In the genomic region with DNA sequence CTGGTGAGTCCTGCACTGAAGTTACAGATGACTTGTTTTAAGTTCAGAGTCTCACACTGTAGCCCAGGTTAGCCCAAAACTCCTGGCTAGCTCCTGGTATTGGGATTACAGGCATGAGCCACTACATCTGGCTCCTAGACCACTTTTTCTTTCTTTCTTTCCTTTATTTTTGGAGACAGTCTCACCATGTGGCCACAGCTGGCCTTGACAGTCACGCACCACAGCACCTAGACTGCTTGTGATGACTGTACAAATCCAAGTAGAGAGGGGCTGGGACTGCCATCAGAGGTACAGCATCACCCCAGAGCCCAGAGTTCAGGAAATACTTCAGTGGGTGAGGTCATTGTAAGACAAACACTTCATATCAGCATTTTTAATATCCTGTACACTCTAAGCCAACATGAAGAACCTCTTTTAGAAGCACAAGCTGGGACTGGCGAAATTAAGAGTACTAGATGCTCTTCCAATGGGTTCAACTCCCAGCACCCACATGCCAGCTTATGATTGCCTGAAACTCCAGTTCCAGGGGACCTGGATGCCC, we compare ENCODE assay signal across 11 mouse cellular contexts. TPM values are rescaled to one million over a fixed set of nuclear protein-coding genes. Genes with fewer than 3 reads are reported as not detected.
DNase-seq lines count a peak whose midpoint lies in the region; ATAC-seq lines count a peak whose summit lies in the region.
"Had no signal": no experiment of that assay in that cellular context is flagged by ENCODE, and none has a peak within 500 bp of the region (broad histone marks: within the 10 kb centered on the region; RNA-seq: fewer than 3 reads in every experiment).

No protein-coding gene starts in this region.

- intact Hi-C loops in heart, postnatal 25 days (cut with DNase I): loop anchor here (5.0 to 10.0 kb wide), 4 partner anchors 89 to 536 kb away; partner anchors contain the start of genes BC003965, Clcn7, Mapk8ip3 and Msrb1

- peaks cover 28% of the 10 kb centered on the region for H3K36me3 ChIP-seq in heart, embryonic 16.5 days (ENCODE audit: control insufficient read depth, insufficient read depth)
- H3K36me3 ChIP-seq in embryonic facial prominence, embryonic 12.5 days: peaks cover 46% of the 10 kb centered on the region
- H3K36me3 ChIP-seq in intestine, embryonic 15.5 days: peaks cover 41% of the 10 kb centered on the region
- peaks cover 40% of the 10 kb centered on the region for H3K36me3 ChIP-seq in midbrain, embryonic 14.5 days (ENCODE audit: control insufficient read depth, insufficient read depth, low read length)

- WGBS in heart, embryonic 16.5 days: 52% methylated on average over 2 of the region's 2 CpGs
- 86% methylated on average over 2 of the region's 2 CpGs for WGBS in embryonic facial prominence, embryonic 12.5 days
- whole genome bisulfite sequencing in intestine, embryonic 15.5 days: 66% methylated on average over 2 of the region's 2 CpGs
- 90% methylated on average over 2 of the region's 2 CpGs for WGBS in midbrain, embryonic 14.5 days

- no peaks in the 10 kb centered on the region for H3K27me3 ChIP-seq in heart, embryonic 16.5 days (ENCODE audit: control insufficient read depth, insufficient read depth, low read length)
- H3K27me3 ChIP-seq in embryonic facial prominence, embryonic 12.5 days: no peaks in the 10 kb centered on the region
- H3K27me3 ChIP-seq in intestine, embryonic 15.5 days (replicated peaks): no peaks in the 10 kb centered on the region
- H3K27me3 ChIP-seq in midbrain, embryonic 14.5 days (ENCODE audit: control insufficient read depth, insufficient read depth, low read length): no peaks in the 10 kb centered on the region
- H3K27me3 ChIP-seq: Patski had no signal

- no peak overlapping the region for H3K9ac ChIP-seq in heart, embryonic 16.5 days (ENCODE audit: low read length)
- H3K9ac ChIP-seq in embryonic facial prominence, embryonic 12.5 days: peak overlapping the region; percentile 100
- H3K9ac ChIP-seq in intestine, embryonic 15.5 days: no peak overlapping the region; the same call in 1 of the 2 replicates
- H3K9ac ChIP-seq in midbrain, embryonic 14.5 days (replicated peaks; ENCODE audit: low read length): no peak overlapping the region

- H3K9me3 ChIP-seq in heart, embryonic 16.5 days (replicated peaks; ENCODE audit: control insufficient read depth, low read length): no peaks in the 10 kb centered on the region
- no peaks in the 10 kb centered on the region for H3K9me3 ChIP-seq in embryonic facial prominence, embryonic 12.5 days
- H3K9me3 ChIP-seq in intestine, embryonic 15.5 days: no peaks in the 10 kb centered on the region
- no peaks in the 10 kb centered on the region for H3K9me3 ChIP-seq in midbrain, embryonic 14.5 days (ENCODE audit: control insufficient read depth, low read length)

- DNase-seq in heart, postnatal 25 days (ENCODE audit: low spot score): no peak
- no peak for DNase-seq in midbrain, embryonic 14.5 days
- no peak for DNase-seq in frontal cortex, postnatal 14 days (ENCODE audit: low spot score in 2 of 2)
- no peak for DNase-seq in cerebellum, postnatal 36 days
- no peak for DNase-seq in kidney, postnatal 36 days
- DNase-seq: cerebellum, adult 9-10 months had no signal

- no peak overlapping the region for H3K27ac ChIP-seq in heart, embryonic 16.5 days (ENCODE audit: low read length)
- H3K27ac ChIP-seq in embryonic facial prominence, embryonic 12.5 days: no peak overlapping the region
- H3K27ac ChIP-seq in intestine, embryonic 15.5 days: no peak overlapping the region
- no peak overlapping the region for H3K27ac ChIP-seq in midbrain, embryonic 14.5 days (replicated peaks; ENCODE audit: low read depth, low read length)

- H3K4me3 ChIP-seq in heart, embryonic 16.5 days (ENCODE audit: low read length): peak overlapping the region; percentile 93; the same call in 1 of the 2 replicates
- 0 out of 2 replicates have a peak overlapping the region, but pooled peaks have one; percentile 1 for H3K4me3 ChIP-seq in embryonic facial prominence, embryonic 12.5 days
- 0 out of 2 replicates have a peak overlapping the region, but pooled peaks have one; percentile 92 for H3K4me3 ChIP-seq in intestine, embryonic 15.5 days (replicated peaks)
- peak overlapping the region; percentile 71; the same call in 1 of the 2 replicates for H3K4me3 ChIP-seq in midbrain, embryonic 14.5 days (replicated peaks; ENCODE audit: low read depth, low read length)

- H3K4me1 ChIP-seq in heart, embryonic 16.5 days (ENCODE audit: control insufficient read depth, insufficient read depth, low read length): peaks cover 29% of the 10 kb centered on the region
- peaks cover 24% of the 10 kb centered on the region for H3K4me1 ChIP-seq in embryonic facial prominence, embryonic 12.5 days
- H3K4me1 ChIP-seq in intestine, embryonic 15.5 days (replicated peaks): peaks cover 25% of the 10 kb centered on the region
- peaks cover 21% of the 10 kb centered on the region for H3K4me1 ChIP-seq in midbrain, embryonic 14.5 days (ENCODE audit: control insufficient read depth, insufficient read depth, low read length)

- ATAC-seq in heart, embryonic 16.5 days (replicated peaks; ENCODE audit: extremely low read depth, insufficient read depth, low FRiP score): no peak
- no peak for ATAC-seq in embryonic facial prominence, embryonic 12.5 days (ENCODE audit: insufficient number of reproducible peaks, insufficient read depth, low FRiP score, low TSS enrichment)
- ATAC-seq in intestine, embryonic 15.5 days: no peak
- no peak for ATAC-seq in midbrain, embryonic 14.5 days (ENCODE audit: low FRiP score, low TSS enrichment)
- ATAC-seq: inflammation-experienced regulatory T-cells, adult 6 months; Patski had no signal

- peak overlapping the region; percentile 82 for H3K4me2 ChIP-seq in heart, embryonic 16.5 days (ENCODE audit: low read depth, low read length)
- peak overlapping the region; percentile 91 for H3K4me2 ChIP-seq in embryonic facial prominence, embryonic 12.5 days (replicated peaks)
- H3K4me2 ChIP-seq in intestine, embryonic 15.5 days (replicated peaks): peak overlapping the region; percentile 74
- peak overlapping the region; percentile 99 for H3K4me2 ChIP-seq in midbrain, embryonic 14.5 days (ENCODE audit: low read length)

RNA-seq across cellular contexts. Expression of gene Ube2i, which starts 3.6 kb away (rescaled TPM):
- polyA plus RNA-seq in heart, embryonic 16.5 days (2015; fragmentation: Nextera tagmentation; extraction: Ambion mirVana): 345 and 358 TPM in 2 replicates
- total RNA-seq in heart, postnatal 25 days (2021): 10 to 100 TPM; 91.6 to 97.5 TPM
- polyA plus RNA-seq in embryonic facial prominence, embryonic 12.5 days (2016; fragmentation: Nextera tagmentation; extraction: Ambion mirVana): 782 and 798 TPM in 2 replicates
- 490 and 556 TPM in 2 replicates for polyA plus RNA-seq in intestine, embryonic 15.5 days (2015; fragmentation: Nextera tagmentation; extraction: Ambion mirVana)
- polyA plus RNA-seq in midbrain, embryonic 14.5 days (2014; fragmentation: Nextera tagmentation; extraction: Ambion mirVana): 505 and 564 TPM in 2 replicates

RNA-seq across cellular contexts. Expression of gene Baiap3, which starts 14.7 kb away (rescaled TPM):
- polyA plus RNA-seq in heart, embryonic 16.5 days (2015; fragmentation: Nextera tagmentation; extraction: Ambion mirVana): 1.4 and 2.5 TPM in 2 replicates
- under 1 TPM; 0.55 to 0.61 TPM for total RNA-seq in heart, postnatal 25 days (2021)
- polyA plus RNA-seq in embryonic facial prominence, embryonic 12.5 days (2016; fragmentation: Nextera tagmentation; extraction: Ambion mirVana): 1.5 and 1.9 TPM in 2 replicates
- 4.0 and 4.3 TPM in 2 replicates for polyA plus RNA-seq in intestine, embryonic 15.5 days (2015; fragmentation: Nextera tagmentation; extraction: Ambion mirVana)
- 11.6 and 17.7 TPM in 2 replicates for polyA plus RNA-seq in midbrain, embryonic 14.5 days (2014; fragmentation: Nextera tagmentation; extraction: Ambion mirVana)

RNA-seq across cellular contexts. Expression of gene Prss34, which starts 27.3 kb away (rescaled TPM):
- 0.80 and 0.84 TPM in 2 replicates for polyA plus RNA-seq in heart, embryonic 16.5 days (2015; fragmentation: Nextera tagmentation; extraction: Ambion mirVana)
- total RNA-seq in heart, postnatal 25 days (2021): under 1 TPM; 0.22 to 0.29 TPM
- polyA plus RNA-seq in embryonic facial prominence, embryonic 12.5 days (2016; fragmentation: Nextera tagmentation; extraction: Ambion mirVana): not detected in 2 replicates
- polyA plus RNA-seq in intestine, embryonic 15.5 days (2015; fragmentation: Nextera tagmentation; extraction: Ambion mirVana): 0.62 TPM in 1 of 2 replicates, not detected in the other
- polyA plus RNA-seq in midbrain, embryonic 14.5 days (2014; fragmentation: Nextera tagmentation; extraction: Ambion mirVana): not detected in 2 replicates
- polyA plus RNA-seq: inflammation-experienced regulatory T-cells, adult 6 months; Patski had no signal

RNA-seq across cellular contexts. Expression of gene Tsr3, which starts 30.9 kb away (rescaled TPM):
- 26.9 and 31.0 TPM in 2 replicates for polyA plus RNA-seq in heart, embryonic 16.5 days (2015; fragmentation: Nextera tagmentation; extraction: Ambion mirVana)
- 1 to 10 TPM; 7.4 to 8.7 TPM for total RNA-seq in heart, postnatal 25 days (2021)
- polyA plus RNA-seq in embryonic facial prominence, embryonic 12.5 days (2016; fragmentation: Nextera tagmentation; extraction: Ambion mirVana): 63.7 and 65.8 TPM in 2 replicates
- 37.7 and 38.5 TPM in 2 replicates for polyA plus RNA-seq in intestine, embryonic 15.5 days (2015; fragmentation: Nextera tagmentation; extraction: Ambion mirVana)
- 52.1 and 56.9 TPM in 2 replicates for polyA plus RNA-seq in midbrain, embryonic 14.5 days (2014; fragmentation: Nextera tagmentation; extraction: Ambion mirVana)

RNA-seq across cellular contexts. Expression of gene Gnptg, which starts 30.9 kb away (rescaled TPM):
- 23.8 and 25.7 TPM in 2 replicates for polyA plus RNA-seq in heart, embryonic 16.5 days (2015; fragmentation: Nextera tagmentation; extraction: Ambion mirVana)
- total RNA-seq in heart, postnatal 25 days (2021): 10 to 100 TPM; 10.8 to 12.3 TPM
- 34.1 and 34.9 TPM in 2 replicates for polyA plus RNA-seq in embryonic facial prominence, embryonic 12.5 days (2016; fragmentation: Nextera tagmentation; extraction: Ambion mirVana)
- polyA plus RNA-seq in intestine, embryonic 15.5 days (2015; fragmentation: Nextera tagmentation; extraction: Ambion mirVana): 40.6 and 42.7 TPM in 2 replicates
- 79.0 and 83.9 TPM in 2 replicates for polyA plus RNA-seq in midbrain, embryonic 14.5 days (2014; fragmentation: Nextera tagmentation; extraction: Ambion mirVana)

Comparison
In these comparisons a context has a peak if more than half of its experiments do, and no peak if none do; other contexts are left out.
1. H3K4me3 ChIP-seq: peak in every context shown above with its lines; median percentile 93 in heart, embryonic 16.5 days; 92 in intestine, embryonic 15.5 days; 71 in midbrain, embryonic 14.5 days; 1 in embryonic facial prominence, embryonic 12.5 days.